Mouse (Mus musculus) pancreas, adult 10 weeks (tissue): ENCODE results near the gene Mlc1. TPM values are rescaled to one million over a fixed set of nuclear protein-coding genes. Genes with fewer than 3 reads are reported as not detected.

Experiments used
- polyA plus RNA-seq: library from polyadenylated mRNA; stranded (reverse); fragments of 350-450 nt; fragmentation: Illumina TruSeq; extraction: RNeasy Lipid Tissue Mini Kit (QIAGEN cat#74804); gene quantifications from one replicate; pipeline ENCODE4 v1.2.3, GENCODE M21; 2015; ENCODE audit warnings: low read depth, low replicate concordance; ENCODE audit not compliant: insufficient read depth

Gene Mlc1
- polyA plus RNA-seq: not detected

DNA sequence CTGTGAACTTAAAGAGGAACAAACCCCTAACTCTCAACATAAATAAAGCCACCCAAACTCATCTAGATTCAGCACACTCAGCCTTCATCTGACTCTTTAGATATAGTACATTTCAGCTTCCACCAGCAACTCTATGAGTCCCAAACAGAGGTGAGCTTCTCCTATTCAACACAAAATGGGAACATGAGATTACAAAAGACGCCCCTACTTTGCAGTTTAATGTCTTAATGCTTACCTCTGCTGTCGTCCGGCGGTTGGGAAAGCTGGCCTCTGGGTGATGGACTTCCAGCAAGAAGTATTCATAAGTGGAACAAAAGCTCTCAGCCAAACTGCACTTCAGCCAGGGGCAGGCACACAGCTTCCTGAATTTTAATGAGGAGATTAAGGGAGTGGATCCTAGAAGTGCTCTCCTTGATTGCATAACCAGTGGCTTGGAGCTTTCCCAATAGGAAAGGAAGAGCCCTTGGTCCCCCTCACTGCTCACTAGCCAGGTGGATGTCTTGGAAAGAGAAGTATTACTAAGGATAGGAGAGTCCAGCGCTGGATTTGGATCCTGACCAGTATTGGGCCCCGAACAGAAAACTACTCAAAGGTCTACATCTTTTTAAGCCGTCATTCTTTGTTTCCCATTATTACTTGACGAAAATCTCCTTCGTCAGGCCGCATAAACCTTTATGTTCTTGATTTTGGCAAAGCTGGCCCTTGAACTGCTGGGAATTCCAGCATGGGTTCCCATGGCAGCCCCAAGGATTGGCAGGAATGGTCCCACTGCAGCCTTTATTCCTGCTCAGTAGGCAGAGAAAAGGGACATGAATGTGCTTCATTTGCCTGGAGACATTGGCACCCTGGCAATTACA is at the start of gene Mlc1:
Gene Mlc1 (minus strand): TSS at position 727 of the 857 bp plus-strand sequence.

GRCm38 (mm10) chr15:88982534-88983079 is 3.8 kb upstream of the Mlc1 start, which contains the start of gene Mov10l1:
Mov10l1 (plus strand) TSS chr15:88982909.

DNA sequence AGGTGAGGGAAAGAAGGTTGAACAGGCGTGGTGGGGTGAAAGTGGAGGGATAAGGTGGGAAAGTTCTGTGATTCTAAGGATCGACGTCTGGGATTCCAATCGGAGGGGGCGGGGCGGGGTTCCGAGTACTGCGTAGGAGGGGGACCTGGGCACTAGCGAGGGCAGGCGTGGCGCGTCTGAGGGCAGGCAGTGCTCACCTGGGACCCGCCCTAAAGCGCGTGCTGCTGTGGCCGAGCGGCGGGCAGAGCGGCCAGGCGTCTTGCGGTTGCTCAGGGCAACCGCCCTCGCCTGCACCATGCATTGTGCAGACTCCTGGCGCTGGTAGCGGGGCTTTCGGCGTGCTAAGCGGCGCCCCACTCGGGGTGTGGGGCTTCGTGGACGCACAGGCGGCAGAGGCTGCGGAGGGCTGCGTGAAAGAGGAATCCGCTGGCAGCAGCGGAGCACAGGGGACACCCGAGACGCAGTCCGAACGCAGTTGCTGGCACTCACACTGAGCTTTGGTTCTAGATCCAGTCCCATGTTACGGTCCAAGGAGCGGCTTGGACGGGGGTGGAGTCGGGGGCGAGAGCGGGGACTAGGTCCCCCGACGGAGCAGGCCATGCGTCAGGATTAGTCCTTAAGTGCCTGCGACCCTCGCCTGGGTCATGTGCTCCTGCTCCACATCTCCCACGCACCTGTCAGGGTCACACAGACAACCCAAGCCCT is 24.3 kb downstream of the Mlc1 start, which contains the start of gene Ttll8:
Gene Ttll8 (minus strand): TSS at position 51 of the 705 bp plus-strand sequence.

Other genes starting within 250 kb of the Mlc1 start
- gene Brd1, start 244.8 kb downstream of the Mlc1 start, polyA plus RNA-seq: 8.1 TPM
- gene Zbed4, start 227.3 kb downstream of the Mlc1 start, polyA plus RNA-seq: 2.3 TPM
- gene Alg12, start 159.7 kb downstream of the Mlc1 start, polyA plus RNA-seq: 6.6 TPM
- 120 TPM for gene Creld2, start 159.4 kb downstream of the Mlc1 start, polyA plus RNA-seq
- gene Pim3, start 116.8 kb downstream of the Mlc1 start, polyA plus RNA-seq: 76.7 TPM
- not detected for gene Ttll8, start 24.6 kb downstream of the Mlc1 start, polyA plus RNA-seq
- gene Mov10l1, start 3.9 kb upstream of the Mlc1 start, polyA plus RNA-seq: not detected
- 0.24 TPM for gene Panx2, start 80.7 kb upstream of the Mlc1 start, polyA plus RNA-seq
- 72.7 TPM for gene Trabd, start 96.1 kb upstream of the Mlc1 start, polyA plus RNA-seq
- gene Selenoo, start 110.1 kb upstream of the Mlc1 start, polyA plus RNA-seq: 10.0 TPM
- gene Tubgcp6, start 144.1 kb upstream of the Mlc1 start, polyA plus RNA-seq: 4.2 TPM
- 20.9 TPM for gene Hdac10, start 149.7 kb upstream of the Mlc1 start, polyA plus RNA-seq
- gene Mapk12, start 161.7 kb upstream of the Mlc1 start, polyA plus RNA-seq: 13.8 TPM
- gene Mapk11, start 170.6 kb upstream of the Mlc1 start, polyA plus RNA-seq: 2.7 TPM
- gene Plxnb2, start 201.8 kb upstream of the Mlc1 start, polyA plus RNA-seq: 43.0 TPM
- 6.1 TPM for gene Dennd6b, start 217.5 kb upstream of the Mlc1 start, polyA plus RNA-seq
- 9.9 TPM for gene Ppp6r2, start 232.5 kb upstream of the Mlc1 start, polyA plus RNA-seq